9 mouse cellular contexts compared by ENCODE assay signal in genomic region chr4:154449343-154449742, GRCm38 (mm10).
A peak's percentile ranks its signal among the peaks of the same experiment; 100 is the strongest.
DNase-seq lines count a peak whose midpoint lies in the region; ATAC-seq and TF ChIP-seq lines count a peak whose summit lies in the region.
"Had no signal": no experiment of that assay in that cellular context is flagged by ENCODE, and none has a peak within 500 bp of the region (broad histone marks: within the 10 kb centered on the region; RNA-seq: fewer than 3 reads in every experiment).

No protein-coding gene starts in this region.

- H3K36me3 ChIP-seq in hindbrain, embryonic 12.5 days = no peaks in the 10 kb centered on the region
- no peaks in the 10 kb centered on the region for H3K36me3 ChIP-seq in stomach, embryonic 16.5 days (ENCODE audit: control insufficient read depth, insufficient read depth, low read length)
- H3K36me3 ChIP-seq in thymus, adult 2 months (ENCODE audit: control insufficient read depth, insufficient read depth, low read length) = no peaks in the 10 kb centered on the region
- H3K36me3 ChIP-seq: limb, embryonic 13.5 days had no signal

- no peak for TF ChIP-seq POLR2A in thymus, adult 2 months (IDR thresholded peaks at IDR 0.05; ENCODE audit: control insufficient read depth, extremely low read depth, insufficient read depth, low read length, poor library complexity)

- peaks cover 19% of the 10 kb centered on the region for H3K4me1 ChIP-seq in hindbrain, embryonic 12.5 days
- H3K4me1 ChIP-seq in stomach, embryonic 16.5 days (ENCODE audit: control insufficient read depth, insufficient read depth, low read length) = no peaks in the 10 kb centered on the region
- no peaks in the 10 kb centered on the region for H3K4me1 ChIP-seq in thymus, adult 2 months (replicated peaks; ENCODE audit: control insufficient read depth, insufficient read depth, low read length)

- no peak overlapping the region for H3K27ac ChIP-seq in hindbrain, embryonic 12.5 days
- H3K27ac ChIP-seq in stomach, embryonic 16.5 days (ENCODE audit: low read length) = no peak overlapping the region
- no peak overlapping the region for H3K27ac ChIP-seq in thymus, adult 2 months (ENCODE audit: control insufficient read depth, insufficient read depth, low read length)
- H3K27ac ChIP-seq: limb, embryonic 13.5 days had no signal

- TF ChIP-seq CTCF in thymus, adult 2 months (IDR thresholded peaks at IDR 0.05; ENCODE audit: borderline replicate concordance, control insufficient read depth, extremely low read depth, insufficient read depth, low read length, poor library complexity) = no peak

- peak; percentile 20 for DNase-seq in thymus, postnatal 4 days
- no peak for DNase-seq in thymus, postnatal 14 days
- DNase-seq in fibroblast of lung, adult 2 months (ENCODE audit: low read depth) = peak; percentile 36
- peak; percentile 56 to 65 for DNase-seq in layer of hippocampus, postnatal 10 days (ENCODE audit: low spot score in 2 of 2)
- DNase-seq in lung, postnatal 4 days = peak; percentile 52 to 58
- DNase-seq in thymus, adult 2 months = no peak

- H3K9ac ChIP-seq in hindbrain, embryonic 12.5 days = no peak overlapping the region
- H3K9ac ChIP-seq in stomach, embryonic 16.5 days (ENCODE audit: low read length) = no peak overlapping the region
- H3K9ac ChIP-seq: limb, embryonic 13.5 days had no signal

- no peak overlapping the region for H3K4me3 ChIP-seq in hindbrain, embryonic 12.5 days
- no peak overlapping the region for H3K4me3 ChIP-seq in stomach, embryonic 16.5 days (replicated peaks; ENCODE audit: low read length)
- no peak overlapping the region for H3K4me3 ChIP-seq in thymus, adult 2 months (ENCODE audit: control insufficient read depth, insufficient read depth, low read length)
- H3K4me3 ChIP-seq: limb, embryonic 13.5 days had no signal

- H3K27me3 ChIP-seq in hindbrain, embryonic 12.5 days = peaks cover 85% of the 10 kb centered on the region
- no peaks in the 10 kb centered on the region for H3K27me3 ChIP-seq in stomach, embryonic 16.5 days (ENCODE audit: control insufficient read depth, insufficient read depth, low read length)
- H3K27me3 ChIP-seq in thymus, adult 2 months (ENCODE audit: control insufficient read depth, insufficient read depth, low read length) = no peaks in the 10 kb centered on the region

- no peak overlapping the region for H3K4me2 ChIP-seq in hindbrain, embryonic 12.5 days (replicated peaks)
- no peak overlapping the region for H3K4me2 ChIP-seq in stomach, embryonic 16.5 days (ENCODE audit: low read depth, low read length)
- H3K4me2 ChIP-seq: limb, embryonic 13.5 days had no signal

- ATAC-seq in hindbrain, embryonic 12.5 days (ENCODE audit: low FRiP score) = peak; percentile 41; the same call in 1 of the 2 replicates
- ATAC-seq in stomach, embryonic 16.5 days (ENCODE audit: insufficient read depth, low FRiP score) = peak; percentile 39

- H3K9me3 ChIP-seq in hindbrain, embryonic 12.5 days (replicated peaks) = no peaks in the 10 kb centered on the region
- no peaks in the 10 kb centered on the region for H3K9me3 ChIP-seq in stomach, embryonic 16.5 days (replicated peaks; ENCODE audit: control insufficient read depth, low read length)
- H3K9me3 ChIP-seq: limb, embryonic 13.5 days had no signal

- WGBS in hindbrain, embryonic 12.5 days = 19% methylated on average over 3 of the region's 3 CpGs
- 23% methylated on average over 3 of the region's 3 CpGs for WGBS in stomach, embryonic 16.5 days
- 34% methylated on average over 3 of the region's 3 CpGs for WGBS in thymus, adult 2 months

Comparison
In these comparisons a context has a peak if more than half of its experiments do, and no peak if none do; other contexts are left out.
1. DNase-seq: peak in thymus, postnatal 4 days (single experiment), fibroblast of lung, adult 2 months (single experiment), layer of hippocampus, postnatal 10 days (2 of 2) and lung, postnatal 4 days (2 of 2); none in thymus, postnatal 14 days (single experiment) and thymus, adult 2 months (single experiment).